Mouse (Mus musculus) C2C12 (cell line): ENCODE results near the gene Slc44a2. TPM values are rescaled to one million over a fixed set of nuclear protein-coding genes. Genes with fewer than 3 reads are reported as not detected.

ENCODE experiments used
- H3K27me3 ChIP-seq: one replicate; pipeline ENCODE4 v1.6.1; 2011; ENCODE audit not compliant: control insufficient read depth, insufficient read depth, insufficient read length
- H3K36me3 ChIP-seq: one replicate; pipeline ENCODE4 v1.6.1; 2011; ENCODE audit not compliant: control insufficient read depth, insufficient read depth
- H3K4me3 ChIP-seq: one replicate; pipeline ENCODE4 v1.5.1; 2011; ENCODE audit warnings: mild to moderate bottlenecking, control low read depth; ENCODE audit not compliant: poor library complexity, insufficient read depth, severe bottlenecking
- H3K79me2 ChIP-seq: one replicate; pipeline ENCODE4 v1.6.1; 2011; ENCODE audit not compliant: control insufficient read depth, insufficient read depth
- H3K79me3 ChIP-seq: one replicate; pipeline ENCODE4 v1.6.1; 2011; ENCODE audit warnings: low read depth, control low read depth
- H3ac ChIP-seq: one replicate; pipeline ENCODE3; 2011; ENCODE audit warnings: low read depth; ENCODE audit not compliant: control insufficient read depth, insufficient read length
- CEBPB ChIP-seq: IDR thresholded peaks from one replicate; pipeline ENCODE4 v1.6.1; 2011; ENCODE audit warnings: low read depth, mild to moderate bottlenecking, control low read depth, moderate library complexity
- CTCF ChIP-seq: IDR thresholded peaks from one replicate; pipeline ENCODE4 v1.5.1; 2011; ENCODE audit not compliant: control insufficient read depth, insufficient read depth, insufficient read length
- FOSL1 ChIP-seq: IDR thresholded peaks from one replicate; pipeline ENCODE4 v1.8.0; 2011; ENCODE audit warnings: mild to moderate bottlenecking, low read length; ENCODE audit not compliant: poor library complexity, insufficient read depth, severe bottlenecking
- MAX ChIP-seq: IDR thresholded peaks from one replicate; pipeline ENCODE4 v1.6.1; 2011; ENCODE audit warnings: mild to moderate bottlenecking, control low read depth
- MYOD1 ChIP-seq: IDR thresholded peaks from one replicate; pipeline ENCODE4 v1.6.1; 2011; ENCODE audit warnings: low read depth; ENCODE audit not compliant: control insufficient read depth, insufficient read length
- MYOG ChIP-seq: IDR thresholded peaks from one replicate; pipeline ENCODE4 v1.6.1; 2011; ENCODE audit not compliant: control insufficient read depth, insufficient read length; ENCODE audit errors: extremely low read depth
- USF1 ChIP-seq: IDR thresholded peaks from one replicate; pipeline ENCODE4 v1.6.1; 2011; ENCODE audit warnings: low read depth, mild to moderate bottlenecking, control low read depth, moderate library complexity
- long read RNA-seq, 2 experiments: library from polyadenylated mRNA; unstranded; transcript quantifications; one replicate each; pipeline ENCODE4 v2.0.0; 2019 to 2020
- polyA plus RNA-seq: library from polyadenylated mRNA; unstranded; fragments of >200 nt; fragmentation: generic; extraction: Trizol; gene quantifications from one replicate; pipeline ENCODE4 v1.2.1, GENCODE M21; 2012; ENCODE audit warnings: missing spikeins

The Slc44a2 gene
- polyA plus RNA-seq, result 221 TPM
- long read RNA-seq, experiment 1, transcript Slc44a2-201 (22 exons, 3,456 nt), result major isoform, 64 of 168 reads
- long read RNA-seq, experiment 1, transcript Slc44a2-210 (22 exons, 3,478 nt), result minor isoform, 30 of 168 reads
- long read RNA-seq, experiment 1, partial matches to known transcripts, result 15 of 168 reads
- long read RNA-seq, experiment 1, other reads (novel, unspliced or antisense), result 59 of 168 reads
- long read RNA-seq, experiment 2, transcript Slc44a2-201 (22 exons, 3,456 nt), result major isoform, 1,746 of 2,781 reads
- long read RNA-seq, experiment 2, transcript Slc44a2-210 (22 exons, 3,478 nt), result minor isoform, 422 of 2,781 reads
- long read RNA-seq, experiment 2, partial matches to known transcripts, result 103 of 2,781 reads
- long read RNA-seq, experiment 2, other reads (novel, unspliced or antisense), result 510 of 2,781 reads

GRCm38 (mm10) chr9:21320619-21321512 is at the start of gene Slc44a2:
Slc44a2 (plus strand) TSS chr9:21320698.
- no peaks in the 10 kb centered on the region for H3K27me3 ChIP-seq
- no peak for TF ChIP-seq MYOG
- TF ChIP-seq CTCF, result no peak
- TF ChIP-seq FOSL1, result no peak
- no peak for TF ChIP-seq MAX
- no peak for TF ChIP-seq MYOD1
- no peak for TF ChIP-seq CEBPB
- TF ChIP-seq USF1, result no peak

GRCm38 (mm10) chr9:21272391-21272790 is 48.1 kb upstream of the Slc44a2 start:
- no peaks in the 10 kb centered on the region for H3K79me2 ChIP-seq
- peaks cover 74% of the 10 kb centered on the region for H3K36me3 ChIP-seq
- no peaks in the 10 kb centered on the region for H3K79me3 ChIP-seq
- H3K27me3 ChIP-seq, result no peaks in the 10 kb centered on the region
- TF ChIP-seq CTCF, result no peak
- H3K4me3 ChIP-seq, result no peak overlapping the region
- no peak overlapping the region for H3ac ChIP-seq

More at GRCm38 (mm10) chr9:21320619-21321512, at the start of gene Slc44a2:
- H3K4me3 ChIP-seq, result peak within 1 kb of the TSS; percentile 55
- H3ac ChIP-seq, result peak within 1 kb of the TSS; percentile 70
- peaks cover 51% of the 10 kb centered on the region for H3K79me2 ChIP-seq
- peaks cover 43% of the 10 kb centered on the region for H3K79me3 ChIP-seq
- no peaks in the 10 kb centered on the region for H3K36me3 ChIP-seq

GRCm38 (mm10) chr9:21273094-21273493 is 47.4 kb upstream of the Slc44a2 start:
- Histone ChIP-seq H3K36me3 (peaks cover 79% of the 10 kb centered on the region), H3K27me3 (no peaks in the 10 kb centered on the region), H3K79me3 (peaks cover 1% of the 10 kb centered on the region), H3K4me3 (no peak overlapping the region), H3K79me2 (no peaks in the 10 kb centered on the region), H3ac (no peak overlapping the region)
- TF ChIP-seq USF1 (no peak), FOSL1 (no peak), CEBPB (no peak), MYOG (no peak), MYOD1 (no peak), MAX (no peak), CTCF (no peak)

GRCm38 (mm10) chr9:21273520-21274228 is 46.8 kb upstream of the Slc44a2 start:
- TF ChIP-seq MYOG (no peak), MYOD1 (no peak), CTCF (no peak), FOSL1 (no peak), USF1 (no peak), CEBPB (no peak), MAX (no peak)
- Histone ChIP-seq H3K79me3 (peaks cover 1% of the 10 kb centered on the region), H3K27me3 (no peaks in the 10 kb centered on the region), H3K4me3 (no peak overlapping the region), H3ac (no peak overlapping the region), H3K79me2 (no peaks in the 10 kb centered on the region), H3K36me3 (peaks cover 80% of the 10 kb centered on the region)

- H3K36me3 ChIP-seq, result peaks cover 80% of the 10 kb centered on the region
- H3K27me3 ChIP-seq, result no peaks in the 10 kb centered on the region
- no peak overlapping the region for H3ac ChIP-seq
- TF ChIP-seq CEBPB, result no peak
- TF ChIP-seq CTCF, result no peak
- no peak for TF ChIP-seq USF1
- TF ChIP-seq MYOD1, result no peak
- TF ChIP-seq MYOG, result no peak
- no peak for TF ChIP-seq FOSL1
- no peak for TF ChIP-seq MAX
- no peaks in the 10 kb centered on the region for H3K79me2 ChIP-seq
- H3K4me3 ChIP-seq, result no peak overlapping the region
- peaks cover 1% of the 10 kb centered on the region for H3K79me3 ChIP-seq
Observed at GRCm38 (mm10) chr9:21274336-21274735, 46.2 kb upstream of the Slc44a2 start.
